Mouse (Mus musculus) MEL (cell line): ENCODE measurements around the gene Gnas. TPM values are rescaled to one million over a fixed set of nuclear protein-coding genes. Genes with fewer than 3 reads are reported as not detected.
A peak's percentile ranks its signal among the peaks of the same experiment; 100 is the strongest.

ENCODE experiments used
- DNase-seq: peaks from one replicate; pipeline ENCODE4 v3.0.0; 2011; ENCODE audit warnings: low read depth, low spot score
- H3K27ac ChIP-seq: 2 replicates; pipeline ENCODE4 v1.5.1; 2012; ENCODE audit warnings: low read depth, mild to moderate bottlenecking, control low read depth, low read length, moderate library complexity; ENCODE audit not compliant: control insufficient read depth
- H3K27me3 ChIP-seq, 2 experiments: fragments of 150-350 bp in 1 of 2; sonication (generic) in 1 of 2; 2 replicates each; pipeline ENCODE4 v1.6.1; 2012; ENCODE audit warnings: low read length in 2 of 2, mild to moderate bottlenecking in 2 of 2, improper control_type of control experiment in 1 of 2, moderate library complexity in 1 of 2; ENCODE audit not compliant: insufficient read depth in 2 of 2, control insufficient read depth in 1 of 2
- H3K36me3 ChIP-seq, 2 experiments: 2 replicates each; pipeline ENCODE4 v1.6.1; 2012 to 2014; ENCODE audit warnings: low read length in 2 of 2, improper control_type of control experiment in 1 of 2, inconsistent platforms in 1 of 2, mild to moderate bottlenecking in 1 of 2; ENCODE audit not compliant: insufficient read depth in 2 of 2, control insufficient read depth in 1 of 2
- H3K4me1 ChIP-seq, 2 experiments: fragments of 150-350 bp in 1 of 2; sonication (generic) in 1 of 2; 2 replicates each; pipeline ENCODE4 v1.6.1; 2012; ENCODE audit warnings: low read length in 2 of 2, improper control_type of control experiment in 1 of 2, mild to moderate bottlenecking in 1 of 2; ENCODE audit not compliant: insufficient read depth in 2 of 2, control insufficient read depth in 1 of 2
- H3K4me3 ChIP-seq, 2 experiments: fragments of 150-350 bp in 1 of 2; sonication (generic) in 1 of 2; 2 replicates each; pipeline ENCODE4 v1.5.1; 2012; ENCODE audit warnings: low read depth in 2 of 2, low read length in 2 of 2, mild to moderate bottlenecking in 2 of 2, moderate library complexity in 2 of 2, control low read depth in 1 of 2, improper control_type of control experiment in 1 of 2; ENCODE audit not compliant: control insufficient read depth in 1 of 2, insufficient read depth in 1 of 2
- H3K79me2 ChIP-seq: 2 replicates; pipeline ENCODE4 v1.6.1; 2012; ENCODE audit warnings: mild to moderate bottlenecking, low read length, moderate library complexity; ENCODE audit not compliant: control insufficient read depth, poor library complexity, insufficient read depth
- H3K9ac ChIP-seq: 2 replicates; pipeline ENCODE4 v1.6.1; 2012; ENCODE audit warnings: low read depth, mild to moderate bottlenecking, control low read depth, low read length, moderate library complexity; ENCODE audit not compliant: control insufficient read depth, poor library complexity, severe bottlenecking
- H3K9me3 ChIP-seq: fragments of 150-350 bp; sonication (generic); replicated peaks from 2 replicates; pipeline ENCODE4 v1.6.1; 2012; ENCODE audit warnings: mild to moderate bottlenecking, low read length, improper control_type of control experiment, moderate library complexity; ENCODE audit not compliant: insufficient read depth
- CHD1 ChIP-seq: IDR thresholded peaks from 2 replicates; pipeline ENCODE4 v1.6.1; 2012; ENCODE audit warnings: low read depth, mild to moderate bottlenecking, inconsistent platforms, low read length, improper control_type of control experiment
- MAZ ChIP-seq: IDR thresholded peaks from 2 replicates; pipeline ENCODE4 v1.6.1; 2012; ENCODE audit warnings: low read depth, mild to moderate bottlenecking, inconsistent platforms, low read length, improper control_type of control experiment
- MEF2A ChIP-seq: IDR thresholded peaks from 2 replicates; pipeline ENCODE4 v1.6.1; 2014; ENCODE audit warnings: low read depth, mild to moderate bottlenecking, inconsistent platforms, low read length, improper control_type of control experiment; ENCODE audit not compliant: poor library complexity, insufficient replicate concordance, severe bottlenecking; ENCODE audit errors: extremely low read depth
- MXI1 ChIP-seq: IDR thresholded peaks from 2 replicates; pipeline ENCODE4 v1.6.1; 2011; ENCODE audit warnings: mild to moderate bottlenecking, low read depth, low read length, improper control_type of control experiment
- NELFE ChIP-seq: IDR thresholded peaks from 2 replicates; pipeline ENCODE4 v1.6.1; 2011; ENCODE audit warnings: low read depth, low read length, improper control_type of control experiment
- POLR2A ChIP-seq, 2 experiments: IDR thresholded peaks; 2 replicates each; pipeline ENCODE4 v1.6.1; 2011 to 2012; ENCODE audit warnings: low read length in 2 of 2, mild to moderate bottlenecking in 2 of 2, control low read depth in 1 of 2, improper control_type of control experiment in 1 of 2, low read depth in 1 of 2, moderate library complexity in 1 of 2; ENCODE audit not compliant: control insufficient read depth in 1 of 2, insufficient read depth in 1 of 2, poor library complexity in 1 of 2
- POLR2AphosphoS2 ChIP-seq: IDR thresholded peaks from 2 replicates; pipeline ENCODE4 v1.6.1; 2011; ENCODE audit warnings: low read length, improper control_type of control experiment
- ZKSCAN1 ChIP-seq: IDR thresholded peaks from 2 replicates; pipeline ENCODE4 v1.6.1; 2012; ENCODE audit warnings: low read depth, mild to moderate bottlenecking, inconsistent platforms, low read length, improper control_type of control experiment, moderate library complexity
- ZNF384 ChIP-seq: IDR thresholded peaks from 2 replicates; pipeline ENCODE4 v1.6.1; 2012; ENCODE audit warnings: low read depth, mild to moderate bottlenecking, inconsistent platforms, low read length, improper control_type of control experiment
- polyA plus RNA-seq, 2 experiments: library from polyadenylated mRNA; stranded (reverse) in 1 of 2; unstranded in 1 of 2; fragments of >175 nt in 1 of 2; fragments of >200 nt in 1 of 2; gene quantifications; 2 replicates each; pipeline versions ENCODE4 v1.2.1 to v1.2.4; 2012; ENCODE audit warnings: low replicate concordance in 2 of 2, low read depth in 1 of 2; ENCODE audit not compliant: insufficient read length in 2 of 2, insufficient read depth in 1 of 2, missing spikeins in 1 of 2
- total RNA-seq: library from RNA; depleted of rRNA; stranded (reverse); fragments of 300-350 nt; gene quantifications from 2 replicates; pipeline ENCODE4 v1.2.3, GENCODE M21; 2012

The Gnas gene
- total and polyA plus RNA-seq, 3 experiments: 273 to 447 (median 383) TPM

DNA sequence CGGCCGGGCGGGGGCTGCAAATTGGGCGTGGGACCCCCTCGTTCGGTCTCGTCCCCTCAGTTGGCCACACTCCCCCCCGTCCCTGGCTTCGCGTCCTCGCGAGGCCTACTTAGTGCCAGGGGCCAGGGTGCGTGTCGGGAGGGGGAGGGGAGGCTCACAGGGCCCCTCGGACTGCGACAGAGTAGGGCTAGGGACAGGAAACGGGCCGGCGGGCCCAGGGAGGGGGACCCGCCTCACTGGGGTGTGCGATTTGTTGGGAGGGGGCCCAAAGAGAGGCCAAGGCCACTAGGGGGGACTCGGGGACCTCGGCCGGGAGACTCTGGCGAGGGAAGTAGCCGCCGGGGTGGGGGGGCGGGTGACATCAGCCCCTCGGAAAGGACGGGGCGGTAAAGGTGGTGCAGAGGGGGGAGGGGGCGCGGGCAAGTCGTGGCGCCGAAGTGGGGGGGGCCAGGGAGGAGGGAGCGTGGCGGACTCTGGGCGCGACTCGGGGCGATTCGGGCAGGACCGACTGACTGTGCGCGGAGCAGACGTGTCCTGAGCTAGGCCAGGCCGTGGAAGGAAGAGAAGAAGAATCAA is 46.6 kb downstream of the Gnas start:
- peak overlapping the region; percentile 93 to 98 for H3K4me3 ChIP-seq
- peak; percentile 73 for DNase-seq
- H3K79me2 ChIP-seq: peaks cover 76% of the 10 kb centered on the region
- no peaks in the 10 kb centered on the region for H3K27me3 ChIP-seq
- peak overlapping the region; percentile 99 for H3K9ac ChIP-seq
- peaks cover 2 to 7% of the 10 kb centered on the region in 2 experiments; a peak in 2 of 4 replicates for H3K4me1 ChIP-seq
- TF ChIP-seq POLR2A (IDR thresholded peaks at IDR 0.05; ENCODE audit: control insufficient read depth in 1 of 2, insufficient read depth in 1 of 2, low read depth in 1 of 2, low read length in 2 of 2, poor library complexity in 1 of 2) (0 out of 4 replicates have a peak, but pooled peaks have one; percentile 9 to 32), MEF2A (no peak), MXI1 (0 out of 2 replicates have a peak, but pooled peaks have one; percentile 24), ZKSCAN1 (no peak), ZNF384 (0 out of 2 replicates have a peak, but pooled peaks have one; percentile 7), MAZ (peak; percentile 42; the same call in 1 of the 2 replicates)
- H3K27ac ChIP-seq: peak overlapping the region; percentile 51
- H3K9me3 ChIP-seq: no peaks in the 10 kb centered on the region
- H3K36me3 ChIP-seq: peaks cover 2 to 21% of the 10 kb centered on the region in 2 experiments; a peak in 3 of 4 replicates

DNA sequence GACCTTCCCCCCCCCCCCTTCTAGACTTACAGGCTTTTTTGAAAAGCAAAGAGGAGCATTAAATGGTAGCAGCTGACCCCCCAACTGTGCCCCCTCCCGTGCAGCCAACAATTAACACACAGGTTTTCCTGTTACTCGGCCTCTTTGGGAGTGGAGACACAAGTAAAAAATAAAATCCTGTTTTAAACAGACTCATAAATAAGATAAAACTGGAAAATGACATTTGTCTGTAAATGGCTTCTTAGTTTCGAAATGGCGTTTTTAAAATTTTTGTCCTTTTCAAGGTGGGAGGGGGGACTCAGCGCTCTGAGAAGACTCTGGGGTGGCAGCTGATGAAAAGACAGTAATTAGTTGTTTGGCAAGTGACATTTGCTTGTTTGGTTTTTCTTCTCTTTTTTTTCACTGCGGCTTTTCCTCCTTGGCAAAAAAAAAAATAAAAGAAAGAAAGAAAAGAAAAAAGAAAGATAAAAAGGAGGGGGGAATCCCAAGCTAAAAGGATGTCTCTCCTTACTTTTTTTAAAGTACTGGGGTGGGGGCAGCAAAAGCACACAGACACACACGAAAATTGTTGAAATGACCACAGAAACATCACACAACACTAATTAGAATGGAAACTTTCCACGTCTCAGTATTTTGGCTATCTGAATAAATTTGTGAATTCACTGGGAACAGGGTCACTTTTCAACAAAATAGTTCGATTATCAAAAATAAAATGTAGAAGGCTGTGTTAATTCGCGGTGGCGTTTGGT is 47.3 kb downstream of the Gnas start:
- Histone ChIP-seq H3K79me2 (peaks cover 81% of the 10 kb centered on the region), H3K27me3 (no peaks in the 10 kb centered on the region), H3K9ac (peak overlapping the region; percentile 99), H3K27ac (peak overlapping the region; percentile 51), H3K9me3 (no peaks in the 10 kb centered on the region), H3K36me3 (peaks cover 2 to 18% of the 10 kb centered on the region in 2 experiments; a peak in 3 of 4 replicates), H3K4me1 (peaks cover 2 to 7% of the 10 kb centered on the region in 2 experiments; a peak in 2 of 4 replicates), H3K4me3 (peak overlapping the region; percentile 93 to 98)
- peak; percentile 44 for DNase-seq
- TF ChIP-seq ZNF384 (0 out of 2 replicates have a peak, but pooled peaks have one; percentile 3), CHD1 (0 out of 2 replicates have a peak, but pooled peaks have one; percentile 89), NELFE (no peak)

DNA sequence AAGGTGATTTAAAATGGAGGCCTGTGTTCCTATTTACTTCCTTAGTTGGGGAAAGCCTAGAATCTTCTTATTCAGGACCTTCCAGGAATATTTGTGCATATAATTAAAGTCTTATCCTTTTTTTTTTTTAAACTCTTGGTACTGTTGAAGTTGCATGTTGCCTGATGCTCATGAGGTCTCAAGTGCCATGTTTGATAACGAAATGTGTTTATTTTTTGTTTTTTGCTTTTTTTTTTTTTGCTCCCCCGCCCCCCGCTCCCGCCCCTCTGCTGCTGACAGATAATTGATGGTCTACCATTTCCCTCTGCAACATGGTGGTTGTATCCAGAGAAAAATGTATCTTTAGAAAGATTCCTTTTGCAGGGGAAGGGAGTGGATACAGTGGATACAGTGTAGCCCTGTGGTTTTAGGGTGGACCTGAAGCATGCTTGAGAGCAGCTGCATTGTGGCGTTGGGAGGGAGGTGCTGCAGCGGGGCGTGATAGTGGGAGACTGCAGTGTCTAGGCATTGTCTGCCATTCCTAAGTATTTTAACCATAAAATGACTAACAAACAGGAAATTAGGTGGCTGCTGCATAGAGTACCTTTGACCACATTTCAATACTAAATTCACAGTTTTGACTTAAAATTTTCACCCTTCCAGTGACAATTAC is 49.2 kb downstream of the Gnas start:
- Histone ChIP-seq H3K27ac (no peak overlapping the region), H3K9ac (no peak overlapping the region), H3K9me3 (no peaks in the 10 kb centered on the region), H3K36me3 (peaks cover 4 to 18% of the 10 kb centered on the region in 2 experiments), H3K27me3 (no peaks in the 10 kb centered on the region), H3K4me1 (peaks cover 2 to 7% of the 10 kb centered on the region in 2 experiments; a peak in 2 of 4 replicates)
- DNase-seq: peak; percentile 19
- TF ChIP-seq POLR2AphosphoS2: no peak
- peak; percentile 56 for TF ChIP-seq ZNF384
- TF ChIP-seq, all 39 proteins: peak for 1
- H3K4me3 ChIP-seq: no peak overlapping the region
- peaks cover 77% of the 10 kb centered on the region for H3K79me2 ChIP-seq
